Mouse (Mus musculus) B cell, adult 2 months (primary cell): Measurements from ENCODE around the gene BC004004.
"Not testable (repeated sequence)": the region's sequence is repeated elsewhere in the genome, so short reads cannot be mapped to it uniquely, and the experiment has no call there.

Source experiments
- DNase-seq, 2 experiments: peaks; one replicate each; pipeline ENCODE4 v3.0.0; 2022

Gene BC004004

GRCm38 (mm10) chr17:29261603-29262258 lies 6.9 kb upstream of the BC004004 start:
- peak; percentile 16 to 19 for DNase-seq

GRCm38 (mm10) chr17:29262259-29262649 lies 6.3 kb upstream of the BC004004 start:
- DNase-seq = peak in 1 of 2 experiments; percentile 12

GRCm38 (mm10) chr17:29263417-29263816 lies 5.2 kb upstream of the BC004004 start:
- DNase-seq = no peak

GRCm38 (mm10) chr17:29263840-29264633 lies 4.6 kb upstream of the BC004004 start, which contains the start of gene Ppil1:
Gene Ppil1, minus strand, starts transcription at chr17:29264186.
- peak; percentile 84 to 87 for DNase-seq

- no peak for DNase-seq
These were observed 3.8 kb upstream of the BC004004 start for GRCm38 (mm10) chr17:29264760-29265159.

- DNase-seq = not testable (repeated sequence)
These were observed 1.5 kb upstream of the BC004004 start for GRCm38 (mm10) chr17:29267040-29267439.

- no peak for DNase-seq
These were observed 482 bp upstream of the BC004004 start for GRCm38 (mm10) chr17:29267931-29268681.

- no peak for DNase-seq
These were observed 740 bp downstream of the BC004004 start for GRCm38 (mm10) chr17:29269349-29269706.

GRCm38 (mm10) chr17:29270148-29270698 lies 1.6 kb downstream of the BC004004 start:
- peak; percentile 21 to 24 for DNase-seq

GRCm38 (mm10) chr17:29273156-29273555 lies 4.6 kb downstream of the BC004004 start:
- no peak for DNase-seq

GRCm38 (mm10) chr17:29273889-29274288 lies 5.3 kb downstream of the BC004004 start:
- DNase-seq = no peak

- no peak for DNase-seq
These were observed 11.8 kb downstream of the BC004004 start for GRCm38 (mm10) chr17:29280422-29280821.

GRCm38 (mm10) chr17:29281541-29281940 lies 13.0 kb downstream of the BC004004 start:
- no peak for DNase-seq

GRCm38 (mm10) chr17:29282216-29282952 lies 13.8 kb downstream of the BC004004 start:
- DNase-seq = no peak

- DNase-seq = peak; percentile 46 to 58
These were observed 23.2 kb downstream of the BC004004 start for GRCm38 (mm10) chr17:29291793-29292192.

GRCm38 (mm10) chr17:29292996-29293395 lies 24.4 kb downstream of the BC004004 start:
- no peak for DNase-seq

- no peak for DNase-seq
These were observed 25.4 kb downstream of the BC004004 start for GRCm38 (mm10) chr17:29293807-29294605.

GRCm38 (mm10) chr17:29295835-29296234 lies 27.2 kb downstream of the BC004004 start:
- no peak for DNase-seq

- DNase-seq = no peak
These were observed 28.7 kb downstream of the BC004004 start for GRCm38 (mm10) chr17:29297321-29297720.

- no peak for DNase-seq
These were observed 29.2 kb downstream of the BC004004 start for GRCm38 (mm10) chr17:29297813-29298212.

GRCm38 (mm10) chr17:29299282-29299681 lies 30.7 kb downstream of the BC004004 start:
- no peak for DNase-seq

GRCm38 (mm10) chr17:29300926-29301325 lies 32.3 kb downstream of the BC004004 start:
- no peak for DNase-seq
